Mouse (Mus musculus): ENCODE data around the gene Frat1. TPM values are rescaled to one million over a fixed set of nuclear protein-coding genes. Genes with fewer than 3 reads are reported as not detected.

Frat1 gene
- polyA plus RNA-seq, 1 experiment, result 25.1 TPM

DNA sequence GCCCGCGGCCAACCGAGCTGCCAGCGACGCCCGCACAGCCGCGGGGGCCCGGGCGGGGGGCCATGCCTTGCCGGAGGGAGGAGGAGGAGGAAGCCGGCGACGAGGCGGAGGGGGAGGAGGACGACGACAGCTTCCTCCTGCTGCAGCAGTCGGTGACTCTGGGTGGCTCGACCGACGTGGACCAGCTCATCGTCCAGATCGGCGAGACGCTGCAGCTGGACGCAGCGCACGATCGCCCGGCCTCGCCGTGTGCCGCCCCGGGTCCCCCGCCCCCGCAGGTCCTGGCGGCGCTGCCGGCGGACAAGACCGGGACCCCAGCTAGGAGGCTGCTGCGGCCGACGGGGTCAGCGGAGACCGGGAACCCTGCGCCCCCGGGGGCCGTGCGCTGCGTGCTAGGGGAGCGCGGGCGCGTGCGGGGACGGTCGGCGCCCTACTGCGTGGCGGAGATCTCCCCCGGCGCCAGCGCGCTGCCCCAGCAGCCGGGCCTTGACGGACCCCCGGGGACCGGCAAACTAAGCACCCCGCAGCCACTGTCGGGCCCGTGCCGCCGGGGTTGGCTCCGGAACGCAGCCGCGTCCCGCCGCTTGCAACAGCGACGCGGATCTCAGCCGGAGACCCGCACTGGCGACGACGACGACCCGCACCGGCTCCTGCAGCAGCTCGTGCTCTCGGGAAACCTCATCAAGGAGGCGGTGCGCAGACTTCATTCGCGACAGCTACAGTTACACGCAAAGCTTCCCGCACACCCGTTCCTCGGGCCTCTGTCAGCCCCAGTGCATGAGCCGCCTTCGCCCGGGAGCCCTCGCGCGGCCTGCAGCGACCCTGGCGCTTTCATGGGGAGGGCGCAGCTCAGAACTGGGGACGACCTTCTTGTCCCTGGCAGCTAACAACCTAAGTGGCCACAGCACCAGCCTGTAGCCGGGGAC lies 599 bp downstream of the Frat1 start:
- peaks cover 22% of the 10 kb centered on the region for H3K36me3 ChIP-seq (replicated peaks; ENCODE audit: low read length)
- H3K9me3 ChIP-seq, result no peaks in the 10 kb centered on the region
- H3K4me3 ChIP-seq (replicated peaks), result peak overlapping the region; percentile 96
- H3K27me3 ChIP-seq (replicated peaks), result no peaks in the 10 kb centered on the region
- TF ChIP-seq GATA1 (IDR thresholded peaks at IDR 0.05; ENCODE audit: borderline replicate concordance, low read length) (no peak), FLI1 (IDR thresholded peaks at IDR 0.05; ENCODE audit: low read length) (no peak)
- H3K4me1 ChIP-seq, result peaks cover 59% of the 10 kb centered on the region

DNA sequence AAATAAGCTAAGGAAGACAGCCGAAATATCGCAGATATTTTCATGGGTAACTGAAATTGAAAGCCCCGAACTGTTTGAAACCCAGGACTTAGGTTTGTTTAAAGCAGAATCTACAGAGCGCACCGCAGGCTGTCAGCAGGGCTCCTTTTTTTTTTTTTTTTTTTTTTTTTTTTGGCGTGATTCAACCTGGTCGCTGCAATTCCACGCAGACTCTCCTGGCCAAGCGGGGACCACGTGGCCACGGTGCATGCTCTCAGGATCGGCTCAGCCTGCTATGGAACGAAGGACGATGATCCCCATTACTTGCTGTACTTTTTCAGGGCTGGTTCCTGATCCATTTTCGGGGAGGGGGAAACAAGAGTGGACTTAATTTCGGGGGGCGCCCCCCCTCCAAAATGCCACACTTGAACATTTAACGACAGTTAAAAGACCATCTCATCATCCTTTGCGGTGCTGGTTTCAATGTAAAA lies 1.4 kb downstream of the Frat1 start:
- Histone ChIP-seq H3K4me1 (peaks cover 61% of the 10 kb centered on the region), H3K27me3 (replicated peaks) (no peaks in the 10 kb centered on the region), H3K4me3 (replicated peaks) (peak overlapping the region; percentile 96), H3K36me3 (replicated peaks; ENCODE audit: low read length) (peaks cover 22% of the 10 kb centered on the region), H3K9me3 (no peaks in the 10 kb centered on the region)
- no peak for TF ChIP-seq FLI1 (IDR thresholded peaks at IDR 0.05; ENCODE audit: low read length)
- TF ChIP-seq GATA1 (IDR thresholded peaks at IDR 0.05; ENCODE audit: borderline replicate concordance, low read length), result no peak

DNA sequence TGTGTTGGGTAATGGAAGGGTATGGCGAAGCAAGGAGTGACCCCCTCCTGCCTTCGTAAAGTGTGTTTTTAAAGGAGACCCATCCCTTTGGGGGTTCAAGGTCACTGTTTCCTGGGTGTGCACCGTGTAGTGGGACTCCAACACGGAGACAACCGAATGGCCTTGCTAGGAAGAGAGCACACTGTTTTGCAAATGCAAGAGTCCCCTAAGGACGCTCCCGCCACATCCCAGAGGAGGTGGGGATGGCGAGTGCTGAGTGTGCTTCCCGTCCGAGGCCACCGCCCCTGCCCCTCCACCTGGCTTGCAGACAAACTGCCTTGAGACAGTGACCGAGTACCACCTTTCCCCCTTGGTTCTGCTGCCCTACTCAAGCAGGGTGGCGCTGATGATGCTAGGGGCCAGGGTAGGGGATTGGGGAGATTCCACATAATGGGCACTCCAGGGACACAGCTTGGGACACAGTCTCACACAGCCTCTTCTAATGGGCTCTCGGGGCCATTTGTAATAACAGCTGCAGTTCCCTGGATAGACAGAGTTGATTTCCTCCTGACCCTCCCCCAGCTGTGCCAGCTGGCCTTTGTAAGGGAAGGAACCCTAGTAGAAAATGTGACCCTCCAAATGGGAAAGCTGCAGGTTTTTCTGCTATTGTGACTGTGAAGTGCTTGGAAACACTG lies 2.1 kb downstream of the Frat1 start:
- Histone ChIP-seq H3K4me3 (replicated peaks) (peak overlapping the region; percentile 96), H3K36me3 (replicated peaks; ENCODE audit: low read length) (peaks cover 22% of the 10 kb centered on the region), H3K4me1 (peaks cover 63% of the 10 kb centered on the region), H3K9me3 (no peaks in the 10 kb centered on the region), H3K27me3 (replicated peaks) (no peaks in the 10 kb centered on the region)
- TF ChIP-seq FLI1 (IDR thresholded peaks at IDR 0.05; ENCODE audit: low read length) (no peak), GATA1 (IDR thresholded peaks at IDR 0.05; ENCODE audit: borderline replicate concordance, low read length) (no peak)

DNA sequence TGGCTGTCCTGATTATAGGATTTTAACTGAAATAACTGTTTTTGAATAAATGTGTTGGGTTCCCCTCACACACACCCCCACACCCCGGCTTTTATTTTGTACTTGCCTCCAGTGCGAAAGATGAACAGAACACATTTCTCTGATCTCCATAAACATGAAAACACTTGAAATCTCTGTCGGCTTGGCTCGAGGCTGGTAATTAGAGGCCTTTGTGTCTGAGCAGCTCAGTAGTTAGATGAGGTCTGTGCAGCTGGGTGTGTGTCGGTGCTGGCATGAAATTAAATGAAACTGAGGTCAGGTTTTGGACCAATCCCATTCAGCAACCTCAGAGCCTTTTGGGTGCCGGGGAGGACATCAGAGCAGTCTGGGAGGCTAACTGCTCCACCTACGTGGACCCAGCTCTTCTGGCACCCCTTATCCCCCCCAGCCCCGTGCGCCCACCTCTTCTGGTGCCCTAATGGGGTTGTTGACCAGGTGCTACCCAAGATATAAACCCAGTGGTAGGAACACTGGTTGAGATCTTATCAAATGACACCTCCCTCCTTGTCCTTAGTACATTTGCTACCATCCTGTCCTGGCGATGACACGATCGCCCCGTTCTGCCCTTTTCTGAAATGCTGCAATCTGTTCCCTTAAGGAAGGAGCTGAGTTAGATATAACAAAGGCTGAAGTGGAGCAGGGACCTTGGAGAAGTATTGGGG lies 2.9 kb downstream of the Frat1 start:
- peaks cover 22% of the 10 kb centered on the region for H3K36me3 ChIP-seq (replicated peaks; ENCODE audit: low read length)
- no peaks in the 10 kb centered on the region for H3K27me3 ChIP-seq (replicated peaks)
- H3K4me1 ChIP-seq, result peaks cover 71% of the 10 kb centered on the region
- TF ChIP-seq FLI1 (IDR thresholded peaks at IDR 0.05; ENCODE audit: low read length), result no peak
- no peak for TF ChIP-seq GATA1 (IDR thresholded peaks at IDR 0.05; ENCODE audit: borderline replicate concordance, low read length)
- no peaks in the 10 kb centered on the region for H3K9me3 ChIP-seq
- peak overlapping the region; percentile 87 for H3K4me3 ChIP-seq (replicated peaks)

DNA sequence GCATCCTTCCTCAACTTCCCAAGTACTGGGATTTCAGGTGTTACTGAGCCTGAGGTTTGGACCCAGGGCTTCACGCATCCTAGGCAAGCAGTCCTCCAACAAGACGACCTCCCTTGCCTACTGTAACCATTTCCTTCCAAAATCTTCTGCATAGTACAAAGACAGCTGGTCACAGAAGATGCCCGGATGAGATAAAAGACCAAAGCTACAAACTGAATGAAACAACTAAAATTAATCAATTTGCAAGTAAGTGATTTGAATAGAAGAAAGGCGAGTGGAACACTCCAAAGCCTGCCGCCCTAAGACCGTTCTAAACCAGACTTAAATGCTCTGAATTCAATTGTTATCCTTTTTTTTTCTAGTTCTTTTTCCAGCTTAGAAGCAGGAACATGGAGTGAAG lies 5.6 kb downstream of the Frat1 start:
- H3K27me3 ChIP-seq (replicated peaks), result no peaks in the 10 kb centered on the region
- H3K4me1 ChIP-seq, result peaks cover 92% of the 10 kb centered on the region
- no peaks in the 10 kb centered on the region for H3K9me3 ChIP-seq
- TF ChIP-seq FLI1 (IDR thresholded peaks at IDR 0.05; ENCODE audit: low read length) (no peak), GATA1 (IDR thresholded peaks at IDR 0.05; ENCODE audit: borderline replicate concordance, low read length) (no peak)
- peaks cover 22% of the 10 kb centered on the region for H3K36me3 ChIP-seq (replicated peaks; ENCODE audit: low read length)
- peak overlapping the region; percentile 38 for H3K4me3 ChIP-seq (replicated peaks)

DNA sequence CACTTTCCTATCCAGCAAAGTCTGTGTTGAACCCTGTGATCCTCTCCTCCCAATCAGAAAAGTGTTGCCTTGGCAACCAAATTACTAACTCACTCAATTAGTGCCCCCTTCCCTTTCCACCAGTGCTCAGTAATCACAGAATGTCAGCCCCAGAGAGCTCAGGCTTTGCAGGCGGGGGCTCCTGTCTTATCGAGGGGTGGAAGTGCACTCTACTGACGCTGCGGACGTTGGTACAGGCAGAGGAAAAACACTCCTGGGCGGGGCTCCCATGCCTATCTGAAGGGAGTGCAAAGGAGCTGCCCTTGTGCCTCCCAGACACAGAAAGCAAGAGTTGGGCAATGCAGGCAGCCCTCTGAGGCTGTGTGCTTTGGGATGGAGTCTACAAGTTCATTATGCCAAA lies 6.0 kb downstream of the Frat1 start:
- Histone ChIP-seq H3K4me3 (replicated peaks) (peak overlapping the region; percentile 83), H3K27me3 (replicated peaks) (no peaks in the 10 kb centered on the region), H3K4me1 (peaks cover 94% of the 10 kb centered on the region), H3K36me3 (replicated peaks; ENCODE audit: low read length) (peaks cover 22% of the 10 kb centered on the region), H3K9me3 (no peaks in the 10 kb centered on the region)
- TF ChIP-seq FLI1 (IDR thresholded peaks at IDR 0.05; ENCODE audit: low read length), result no peak
- TF ChIP-seq GATA1 (IDR thresholded peaks at IDR 0.05; ENCODE audit: borderline replicate concordance, low read length), result no peak

DNA sequence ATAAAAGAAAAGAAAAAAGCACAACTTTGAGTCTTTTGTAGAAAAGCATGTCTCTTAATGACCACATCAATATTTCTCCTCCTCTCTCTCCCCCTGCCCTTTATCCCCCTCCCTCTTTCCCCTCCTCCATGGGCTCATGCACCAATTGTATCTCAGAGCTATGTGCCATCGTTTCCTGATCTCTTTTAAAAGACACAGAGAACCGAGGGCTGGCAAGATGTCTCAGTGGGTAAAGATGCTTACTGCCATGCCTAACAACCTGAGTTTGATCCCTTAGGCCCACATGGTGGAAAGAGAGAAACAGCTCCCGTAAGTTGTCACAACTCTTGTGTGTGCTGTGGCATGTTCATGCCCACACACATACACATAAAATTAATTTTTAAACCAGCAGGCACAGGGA lies 6.9 kb downstream of the Frat1 start:
- Histone ChIP-seq H3K4me3 (replicated peaks) (peak overlapping the region; percentile 83), H3K4me1 (peaks cover 95% of the 10 kb centered on the region), H3K9me3 (no peaks in the 10 kb centered on the region), H3K27me3 (replicated peaks) (no peaks in the 10 kb centered on the region), H3K36me3 (replicated peaks; ENCODE audit: low read length) (peaks cover 18% of the 10 kb centered on the region)
- TF ChIP-seq GATA1 (IDR thresholded peaks at IDR 0.05; ENCODE audit: borderline replicate concordance, low read length) (no peak), FLI1 (IDR thresholded peaks at IDR 0.05; ENCODE audit: low read length) (no peak)

DNA sequence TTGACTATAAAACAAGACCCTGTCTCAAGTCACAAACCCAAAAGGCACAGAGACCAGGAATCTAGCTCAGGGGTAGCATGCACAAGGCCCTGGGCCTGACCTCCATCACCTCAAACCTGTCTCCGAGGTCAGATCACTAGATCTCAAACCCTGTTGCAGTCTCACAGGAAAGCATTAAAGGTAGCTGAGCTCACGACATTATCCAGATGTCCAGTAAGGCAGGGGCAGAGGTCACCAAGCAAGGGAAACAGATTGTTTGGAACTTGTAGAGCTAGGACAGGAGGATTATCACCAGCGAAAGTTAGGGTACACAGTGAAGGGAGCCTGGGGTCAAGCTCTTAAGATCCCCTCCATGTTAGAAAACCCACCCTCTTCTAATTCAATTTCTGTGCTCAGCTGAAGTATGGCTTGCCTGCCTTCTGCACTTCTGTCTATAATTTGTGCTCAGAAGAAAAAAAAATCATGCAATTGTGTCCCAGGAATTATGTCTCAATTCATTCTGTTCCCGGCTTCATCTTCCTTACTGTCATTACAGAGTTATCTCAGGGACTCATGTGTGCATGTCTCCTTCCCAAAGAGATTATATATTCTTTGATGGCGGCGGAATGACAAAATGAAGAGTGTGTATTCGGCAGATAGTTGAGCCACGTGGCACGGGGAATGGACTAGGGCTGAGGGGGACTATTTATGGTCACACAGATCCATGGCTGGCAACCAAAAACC lies 7.6 kb downstream of the Frat1 start:
- no peaks in the 10 kb centered on the region for H3K27me3 ChIP-seq (replicated peaks)
- TF ChIP-seq FLI1 (IDR thresholded peaks at IDR 0.05; ENCODE audit: low read length), result no peak
- H3K4me1 ChIP-seq, result peaks cover 95% of the 10 kb centered on the region
- H3K9me3 ChIP-seq, result no peaks in the 10 kb centered on the region
- H3K36me3 ChIP-seq (replicated peaks; ENCODE audit: low read length), result peaks cover 14% of the 10 kb centered on the region
- H3K4me3 ChIP-seq (replicated peaks), result peak overlapping the region; percentile 82

DNA sequence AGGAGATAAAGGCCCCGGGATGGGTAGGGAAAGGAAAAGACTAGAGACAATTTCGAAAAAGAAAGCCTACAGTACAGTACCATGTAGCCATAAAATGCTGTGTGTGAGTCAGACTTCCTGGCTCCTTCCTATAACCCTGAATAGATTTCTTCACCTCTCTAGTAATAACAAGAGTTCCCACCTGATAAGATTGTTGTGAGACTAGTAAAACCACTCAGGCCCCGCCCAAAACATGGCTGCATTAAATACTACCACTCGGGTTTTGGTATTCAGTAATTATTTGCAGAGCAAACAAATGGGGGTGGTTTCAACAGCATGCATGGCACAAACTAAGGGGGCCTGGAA lies 8.1 kb downstream of the Frat1 start:
- Histone ChIP-seq H3K4me1 (peaks cover 95% of the 10 kb centered on the region), H3K4me3 (replicated peaks) (peak overlapping the region; percentile 82), H3K27me3 (replicated peaks) (no peaks in the 10 kb centered on the region), H3K9me3 (no peaks in the 10 kb centered on the region), H3K36me3 (replicated peaks; ENCODE audit: low read length) (peaks cover 9% of the 10 kb centered on the region)
- TF ChIP-seq FLI1 (IDR thresholded peaks at IDR 0.05; ENCODE audit: low read length) (no peak), GATA1 (IDR thresholded peaks at IDR 0.05; ENCODE audit: borderline replicate concordance, low read length) (no peak)
